Mouse (Mus musculus) cerebellum, postnatal 25 days (tissue): Measurements from ENCODE around the gene Nab2.
A peak's percentile ranks its signal among the peaks of the same experiment; 100 is the strongest.

Experiments used
- DNase-seq, 2 experiments: peaks; one replicate each; pipeline ENCODE4 v3.0.0; 2021; ENCODE audit warnings: mixed read lengths in 2 of 2

Gene Nab2

DNA sequence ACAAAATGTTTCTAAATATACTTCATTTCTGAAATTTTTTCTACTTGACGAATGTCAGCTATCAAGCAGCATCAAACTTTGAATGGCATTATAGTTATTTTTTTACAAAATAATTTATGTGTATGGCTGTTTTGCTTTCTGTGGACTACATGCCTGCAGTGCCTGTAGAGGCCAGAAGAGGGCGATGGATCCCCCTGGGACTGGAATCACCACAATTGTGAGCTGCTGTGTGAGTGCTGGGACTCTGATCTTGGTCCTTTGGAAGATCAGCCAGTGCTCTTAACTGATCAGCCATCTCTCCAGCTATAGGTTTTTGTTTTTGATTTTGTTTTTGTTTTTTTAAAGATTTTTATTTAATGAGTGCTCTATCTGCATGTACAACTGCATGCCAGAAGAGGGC is 2.9 kb upstream of the Nab2 start:
- DNase-seq, result peak; percentile 34 to 55

DNA sequence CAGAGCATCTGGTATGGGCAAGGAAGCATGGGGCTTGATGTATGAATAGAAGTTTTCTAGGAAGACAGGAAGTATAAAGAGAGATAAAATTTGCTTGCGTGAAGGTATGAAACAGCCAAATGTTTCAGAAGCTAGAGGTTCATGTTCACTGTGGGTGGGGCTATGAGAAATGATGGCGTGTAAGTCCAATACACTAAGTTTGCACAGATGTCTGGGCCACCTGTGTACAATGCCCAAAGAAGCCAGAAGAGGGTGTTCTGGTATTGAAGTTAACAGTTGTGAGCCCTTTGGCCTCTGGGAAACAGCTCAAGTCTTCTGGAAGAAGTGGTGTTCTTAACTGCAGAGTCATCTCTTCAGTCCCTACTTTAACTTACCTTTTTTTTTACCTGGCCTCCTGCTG is 1.8 kb upstream of the Nab2 start:
- DNase-seq, result no peak

DNA sequence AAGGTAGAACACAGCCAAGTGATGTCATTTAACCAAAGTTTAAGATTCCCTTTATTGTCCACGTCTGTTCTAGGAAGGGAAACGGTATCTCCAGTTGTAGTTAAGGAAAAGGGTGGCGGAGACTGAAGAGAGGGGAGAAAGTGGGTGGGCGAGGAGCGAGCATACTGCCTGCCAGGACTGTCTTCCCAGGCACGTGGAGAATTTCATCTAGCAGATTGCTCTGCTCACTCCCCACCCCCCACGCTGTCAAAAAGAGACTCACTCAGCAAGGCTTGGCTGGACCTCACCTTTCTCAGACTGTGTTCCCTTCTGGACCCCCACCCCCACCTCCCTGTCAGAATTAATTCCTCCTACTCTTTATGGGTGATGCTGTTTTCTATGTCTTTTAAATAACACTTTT is 802 bp upstream of the Nab2 start:
- peak; percentile 56 to 62 for DNase-seq

DNA sequence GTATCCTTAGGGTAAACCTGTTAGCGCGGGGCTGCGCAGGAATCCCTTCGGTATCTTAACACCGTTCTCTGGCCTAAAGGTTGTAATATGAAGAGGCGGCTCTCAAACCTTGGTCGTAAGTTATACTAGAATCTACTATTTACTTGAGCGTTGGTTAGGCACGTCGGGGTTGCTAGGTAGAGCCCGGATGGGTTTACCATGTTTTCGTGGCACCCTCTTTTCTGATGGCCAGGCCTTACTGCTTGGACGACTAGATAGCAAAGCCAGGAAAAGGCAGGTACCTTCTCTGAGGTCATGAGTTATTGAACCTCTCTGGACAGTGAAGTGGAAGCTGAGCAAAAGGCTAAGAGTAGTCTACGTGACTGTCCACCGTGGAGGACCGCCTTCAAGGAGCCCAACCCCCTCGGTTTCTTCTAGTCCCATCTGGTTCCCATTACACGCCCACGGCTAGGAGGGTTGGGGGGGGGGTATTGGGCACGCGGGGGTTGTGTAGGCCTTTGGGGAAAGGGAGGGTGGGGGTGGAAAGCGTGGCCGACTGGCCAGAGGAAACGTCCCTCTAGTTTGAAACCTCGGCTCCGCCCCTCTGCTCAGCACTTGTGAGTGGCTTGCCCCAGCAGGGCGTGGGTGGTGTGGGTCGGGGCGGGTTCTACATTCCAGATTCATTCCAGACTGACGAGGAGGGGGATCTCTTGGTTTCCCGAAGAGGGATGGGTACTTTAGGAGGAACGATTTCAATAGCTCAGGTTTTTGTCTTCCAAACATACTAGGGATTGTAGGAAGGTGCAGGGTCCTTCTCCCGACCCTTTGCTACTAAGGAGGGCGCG is 887 bp downstream of the Nab2 start:
- DNase-seq, result peak; percentile 75 to 85

DNA sequence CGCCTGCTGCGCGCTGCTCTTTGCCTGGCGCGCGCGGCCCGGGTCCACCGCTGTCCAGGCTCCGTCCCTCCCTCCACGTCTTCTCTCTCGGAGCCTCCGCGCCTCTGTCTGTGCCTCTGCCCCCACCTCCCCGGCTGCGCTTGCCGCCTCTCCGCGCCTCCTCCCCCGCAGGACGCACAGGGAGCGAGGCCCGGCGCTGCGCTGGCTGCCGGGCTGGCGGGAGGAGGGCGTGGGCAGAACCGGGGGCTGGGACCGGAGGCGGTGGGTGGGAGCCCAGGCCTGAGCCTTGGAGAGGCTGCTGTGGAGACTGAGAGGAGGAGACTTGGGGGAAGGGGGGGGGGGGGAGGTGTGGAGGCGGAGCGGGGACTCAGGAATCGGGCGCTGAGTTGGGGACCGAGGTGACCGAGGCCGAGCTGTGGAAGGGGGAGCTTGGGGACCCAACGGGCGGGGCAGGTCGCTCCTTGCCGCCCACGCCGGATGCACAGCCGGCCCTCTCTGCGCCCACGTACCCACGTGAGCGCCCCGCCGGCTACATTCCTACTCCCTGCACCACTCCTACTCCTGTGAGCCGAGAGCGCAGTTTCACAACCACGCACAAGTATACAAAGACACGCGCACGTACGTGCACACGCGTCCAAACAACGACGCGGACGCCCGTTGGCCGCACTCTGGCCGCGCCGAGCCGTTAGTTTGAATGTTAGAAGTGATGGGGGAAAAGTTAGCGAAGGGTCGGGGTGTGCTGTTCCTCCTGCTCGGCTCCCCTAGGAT is 1.7 kb downstream of the Nab2 start, which contains the start of gene Nemp1:
TSS of gene Nemp1 (plus strand) at position 401 of the 768 bp plus-strand sequence.
- DNase-seq, result peak; percentile 88 to 92

DNA sequence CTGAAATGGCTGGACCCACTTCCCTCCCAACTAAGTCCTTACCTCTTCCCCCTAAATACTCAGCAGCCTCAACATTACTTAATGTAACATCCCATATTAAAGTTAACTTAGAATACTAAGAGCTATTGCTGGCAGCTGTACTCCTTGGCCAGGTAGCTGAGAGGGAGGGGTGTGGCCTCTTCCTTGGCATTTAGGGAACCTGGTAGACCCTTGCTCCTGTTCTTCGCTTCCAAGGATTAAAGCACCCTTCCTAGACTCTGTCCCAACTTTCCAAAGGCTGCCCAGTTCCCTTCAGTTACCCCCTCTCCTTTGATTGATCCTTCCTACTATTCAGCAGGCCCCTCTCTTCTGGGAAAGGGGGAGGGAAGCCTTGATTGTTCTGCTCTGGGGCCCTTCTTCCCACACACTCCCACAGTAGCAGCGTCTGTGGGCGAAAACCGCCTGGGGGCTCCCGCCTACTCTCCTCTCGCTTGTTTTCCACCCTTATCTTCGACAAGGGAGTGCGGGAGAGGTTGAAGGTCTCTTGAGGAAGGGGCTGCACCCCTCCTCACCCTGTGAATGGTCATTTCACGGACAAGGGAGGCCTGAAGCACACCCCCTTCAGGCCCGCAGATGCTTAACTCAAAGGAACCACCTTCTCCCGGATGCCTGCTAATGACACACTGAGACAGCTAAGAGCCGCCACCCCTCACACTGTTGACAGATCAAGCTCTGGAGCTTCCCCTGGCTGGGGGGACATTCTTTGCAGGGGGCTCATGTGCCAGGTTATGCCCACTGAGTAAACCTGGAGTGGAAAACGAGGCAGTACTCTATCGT is 2.8 kb downstream of the Nab2 start:
- DNase-seq, result peak; percentile 44 to 46

DNA sequence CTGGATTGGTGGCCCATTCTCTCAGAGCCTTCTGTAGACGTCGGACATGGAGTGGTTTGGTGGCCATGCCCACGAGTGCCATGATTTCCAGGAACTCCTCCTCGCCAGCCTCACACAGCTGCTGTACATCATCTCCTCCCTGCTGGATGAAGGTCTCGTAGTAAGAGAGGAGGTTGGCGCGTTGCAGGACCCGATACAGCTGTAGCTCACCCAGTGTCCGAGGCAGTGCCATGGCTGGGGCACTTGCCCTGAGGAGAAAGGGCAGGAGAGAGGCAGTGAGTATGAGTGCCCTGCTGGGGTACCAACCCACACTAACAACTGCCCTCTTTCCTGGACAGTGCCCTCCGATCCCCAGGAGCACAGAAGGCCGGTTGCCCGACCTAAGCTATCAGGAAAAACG is 3.5 kb downstream of the Nab2 start:
- DNase-seq, result peak; percentile 18 to 24

DNA sequence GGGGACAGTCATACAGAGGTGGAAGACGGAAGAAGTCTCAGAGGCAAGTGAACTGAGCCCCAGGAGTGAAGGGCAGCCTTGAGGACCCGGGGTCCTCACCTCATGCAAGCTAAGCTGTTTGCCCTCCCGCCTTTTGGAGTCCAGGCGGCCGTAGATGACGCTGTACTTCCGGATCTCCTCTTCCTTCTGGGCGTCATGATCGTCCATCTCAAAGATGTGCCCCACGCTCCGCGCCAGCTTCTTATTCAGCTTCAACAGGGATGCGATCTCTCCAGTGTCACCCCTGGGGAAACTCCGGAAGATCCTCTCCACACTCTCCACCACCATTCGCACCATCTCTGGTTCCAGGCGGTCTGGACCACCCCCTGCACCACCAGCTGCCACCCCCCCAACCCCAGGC is 4.2 kb downstream of the Nab2 start:
- peak; percentile 27 to 29 for DNase-seq

DNA sequence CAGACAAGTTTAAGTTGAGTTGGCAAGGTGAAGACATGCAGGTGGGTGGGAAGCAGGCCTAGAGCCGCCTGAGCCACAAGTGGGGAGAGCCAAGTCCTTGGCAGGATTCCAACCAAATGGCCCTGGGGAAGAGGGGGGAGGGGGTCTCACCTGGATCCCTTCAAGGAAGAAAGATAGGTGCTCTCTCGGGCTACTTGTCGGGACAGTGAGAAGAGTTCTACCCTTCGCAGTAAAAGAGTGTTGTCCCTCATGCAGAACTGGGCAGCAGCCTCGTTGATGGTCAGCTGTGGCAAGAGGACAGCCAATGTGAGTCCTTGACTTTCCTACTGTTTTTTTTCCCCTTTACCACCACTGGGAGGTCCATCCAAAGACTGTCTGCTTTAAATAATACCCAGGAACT is 4.8 kb downstream of the Nab2 start:
- peak; percentile 38 to 50 for DNase-seq

DNA sequence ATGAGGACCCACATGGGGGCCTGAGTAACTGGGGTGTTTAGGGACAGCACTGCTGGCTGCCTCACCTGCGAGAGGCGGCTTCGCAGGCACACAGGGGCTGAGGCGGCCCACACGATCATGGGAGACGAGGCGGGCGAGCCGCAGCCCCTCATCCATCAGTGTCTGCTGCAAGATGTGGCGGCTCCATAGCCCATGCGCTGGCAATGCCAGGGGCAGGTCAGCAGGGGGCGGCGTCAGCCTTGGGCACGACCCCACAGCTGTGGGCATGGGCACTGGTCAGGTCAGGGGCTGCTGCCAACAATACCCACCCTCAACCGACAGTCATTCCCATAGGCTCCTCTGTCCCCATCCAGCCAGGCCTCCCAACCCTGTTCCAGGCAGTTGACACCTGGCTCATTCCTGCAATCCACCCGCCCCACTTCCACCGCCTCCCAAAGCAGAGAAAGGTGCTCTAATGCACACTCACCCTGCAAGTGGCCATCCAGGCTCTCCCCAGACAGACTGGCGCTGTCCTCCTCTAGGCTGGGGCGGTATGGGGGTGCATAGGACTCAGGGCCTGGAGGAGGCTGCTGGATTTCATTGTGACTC is 5.6 kb downstream of the Nab2 start:
- peak; percentile 60 to 67 for DNase-seq

DNA sequence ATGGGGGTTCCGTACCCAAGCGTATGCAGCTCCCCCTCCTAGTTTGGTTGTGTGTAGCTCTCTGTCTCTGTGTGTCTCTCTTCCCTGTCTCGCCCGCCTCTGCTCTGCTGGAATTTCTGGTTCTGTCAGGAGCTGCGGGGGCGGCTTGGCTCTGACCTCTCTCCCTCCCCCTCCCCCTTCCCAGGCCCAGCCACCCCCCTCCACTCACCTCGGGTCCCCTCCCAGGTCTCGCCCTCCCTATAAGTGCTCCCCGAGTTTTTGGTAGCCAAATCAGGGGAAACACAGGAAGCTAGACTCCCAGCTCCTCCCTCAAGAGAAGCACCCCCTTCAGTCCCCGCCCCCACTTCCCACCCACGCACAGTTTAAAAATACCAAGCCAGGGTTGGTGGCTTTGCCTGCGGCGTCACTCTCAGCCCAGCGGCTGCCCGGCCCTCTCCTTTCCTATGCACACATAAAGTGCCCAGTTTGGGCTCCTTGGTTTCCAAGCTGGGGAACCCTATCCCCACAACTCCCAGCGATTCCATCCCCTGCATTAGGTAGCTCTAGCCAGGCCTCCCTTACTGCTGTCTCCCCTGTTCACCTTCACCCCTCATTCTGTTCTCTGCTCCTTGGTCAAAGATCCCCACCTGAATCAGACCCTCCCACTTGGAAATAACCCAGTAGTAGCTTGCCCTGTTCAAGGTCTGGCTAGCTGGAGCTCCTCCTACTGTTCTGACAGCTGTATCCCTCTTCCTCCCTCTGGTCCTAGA is 6.3 kb downstream of the Nab2 start:
- peak; percentile 79 to 86 for DNase-seq

DNA sequence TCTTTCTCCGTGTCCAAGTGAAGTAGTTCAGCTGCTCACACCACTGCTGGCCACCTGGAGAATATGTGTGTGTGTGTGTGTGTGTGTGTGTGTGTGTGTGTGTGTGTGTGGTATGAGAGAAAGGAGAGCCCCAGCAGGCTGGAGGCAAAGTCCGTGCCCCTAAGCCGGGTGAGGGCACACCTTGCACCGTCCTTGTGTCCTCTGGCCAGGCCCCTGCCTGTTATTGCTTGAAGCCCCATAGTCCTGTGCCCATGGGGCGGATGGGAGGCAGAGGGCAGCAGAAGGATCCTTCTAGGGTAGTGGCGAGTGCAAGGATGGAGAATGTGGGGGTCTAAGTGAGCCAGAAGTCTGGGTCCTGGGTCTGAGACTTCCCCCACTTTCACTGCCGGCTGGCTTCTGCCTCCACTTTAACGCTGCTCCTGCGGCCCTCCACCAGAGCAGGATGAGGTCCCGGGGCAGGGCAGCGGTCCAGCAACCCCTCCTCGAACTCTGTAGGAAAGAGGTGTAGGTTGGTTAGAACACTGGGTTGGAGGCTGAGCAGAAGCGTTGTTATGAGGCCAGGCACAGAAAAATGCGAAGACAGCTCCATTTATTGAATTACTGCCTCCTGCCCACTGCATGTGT is 7.0 kb downstream of the Nab2 start:
- peak in 1 of 2 experiments; percentile 62 for DNase-seq

DNA sequence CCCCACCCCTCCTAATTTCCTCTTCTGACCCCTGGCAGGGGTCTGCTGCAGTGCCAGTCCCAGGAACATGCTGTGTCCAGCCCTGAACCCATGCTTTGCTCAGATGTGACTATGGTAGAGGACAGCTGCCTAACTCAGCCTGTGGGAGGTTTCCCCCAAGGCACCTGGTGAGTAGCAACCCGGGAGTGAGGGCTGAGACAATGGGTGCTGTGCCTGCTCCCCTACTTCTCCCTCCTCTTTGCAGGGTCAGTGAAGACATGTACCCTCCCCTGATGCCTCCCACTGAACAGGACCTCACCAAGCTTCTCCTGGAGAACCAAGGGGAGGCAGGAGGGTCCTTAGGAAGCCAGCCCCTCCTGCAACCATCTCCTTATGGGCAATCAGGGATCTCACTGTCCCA is 8.8 kb downstream of the Nab2 start:
- DNase-seq, result peak in 1 of 2 experiments; percentile 18

DNA sequence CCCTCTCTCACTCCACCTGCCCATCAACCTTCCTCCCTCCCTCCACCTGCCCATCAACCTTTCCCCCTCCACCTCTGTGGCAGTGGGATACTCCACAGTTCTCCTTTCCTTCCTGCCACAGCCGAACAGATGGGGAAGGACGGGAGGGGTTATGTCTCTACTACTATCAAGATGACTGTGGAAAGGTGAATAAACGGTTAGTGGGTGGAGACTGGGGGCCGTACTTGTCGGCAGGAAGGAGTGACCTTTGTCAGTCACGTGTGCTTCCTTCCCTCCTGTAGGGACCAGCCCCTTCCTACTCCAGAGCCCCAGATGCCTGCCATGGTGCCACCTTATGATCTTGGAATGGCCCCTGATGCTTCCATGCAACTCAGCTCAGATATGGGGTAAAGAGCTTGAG is 10.3 kb downstream of the Nab2 start:
- no peak for DNase-seq

DNA sequence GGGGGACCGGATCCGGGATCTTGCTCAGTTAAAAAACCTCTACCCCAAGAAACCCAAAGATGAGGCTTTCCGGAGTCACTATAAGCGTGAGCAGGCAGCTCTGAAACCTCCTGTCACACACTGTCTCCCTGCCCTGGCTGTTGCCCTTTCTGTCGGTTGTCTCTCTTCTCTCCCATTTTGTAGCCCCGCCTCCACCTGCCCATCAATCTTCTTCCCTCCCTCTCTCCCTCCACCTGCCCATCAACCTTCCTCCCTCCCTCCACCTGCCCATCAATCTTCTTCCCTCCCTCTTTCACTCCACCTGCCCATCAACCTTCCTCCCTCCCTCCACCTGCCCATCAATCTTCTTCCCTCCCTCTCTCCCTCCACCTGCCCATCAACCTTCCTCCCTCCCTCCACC is 10.8 kb downstream of the Nab2 start:
- DNase-seq, result peak in 1 of 2 experiments; percentile 1

DNA sequence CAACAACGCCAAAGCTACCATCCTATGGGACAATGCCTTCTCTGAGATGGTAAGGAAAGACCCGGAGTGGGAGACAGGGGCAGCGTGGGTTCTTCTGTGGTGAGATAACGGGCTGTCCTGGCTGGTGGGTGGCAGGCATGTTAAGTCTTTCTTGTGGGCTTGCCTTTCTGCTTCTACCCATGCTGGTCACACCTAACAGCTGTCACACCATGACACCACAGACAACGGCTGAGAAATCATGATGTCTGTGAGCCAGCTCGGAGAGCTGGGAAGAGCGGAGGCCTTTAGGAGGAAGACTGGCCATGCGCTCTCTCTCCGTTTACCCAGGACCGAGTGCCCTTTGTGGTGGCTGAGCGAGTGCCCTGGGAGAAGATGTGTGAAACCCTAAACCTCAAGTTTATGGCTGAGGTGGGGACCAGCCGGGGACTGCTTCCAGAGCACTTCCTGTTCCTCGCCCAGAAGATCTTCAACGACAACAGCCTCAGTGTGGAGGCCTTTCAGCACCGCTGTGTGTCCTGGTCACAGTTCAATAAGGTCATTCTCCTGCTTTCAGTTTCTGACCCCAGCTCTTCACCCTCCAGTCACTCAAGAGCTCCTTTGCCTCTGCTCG is 13.3 kb downstream of the Nab2 start:
- DNase-seq, result no peak

DNA sequence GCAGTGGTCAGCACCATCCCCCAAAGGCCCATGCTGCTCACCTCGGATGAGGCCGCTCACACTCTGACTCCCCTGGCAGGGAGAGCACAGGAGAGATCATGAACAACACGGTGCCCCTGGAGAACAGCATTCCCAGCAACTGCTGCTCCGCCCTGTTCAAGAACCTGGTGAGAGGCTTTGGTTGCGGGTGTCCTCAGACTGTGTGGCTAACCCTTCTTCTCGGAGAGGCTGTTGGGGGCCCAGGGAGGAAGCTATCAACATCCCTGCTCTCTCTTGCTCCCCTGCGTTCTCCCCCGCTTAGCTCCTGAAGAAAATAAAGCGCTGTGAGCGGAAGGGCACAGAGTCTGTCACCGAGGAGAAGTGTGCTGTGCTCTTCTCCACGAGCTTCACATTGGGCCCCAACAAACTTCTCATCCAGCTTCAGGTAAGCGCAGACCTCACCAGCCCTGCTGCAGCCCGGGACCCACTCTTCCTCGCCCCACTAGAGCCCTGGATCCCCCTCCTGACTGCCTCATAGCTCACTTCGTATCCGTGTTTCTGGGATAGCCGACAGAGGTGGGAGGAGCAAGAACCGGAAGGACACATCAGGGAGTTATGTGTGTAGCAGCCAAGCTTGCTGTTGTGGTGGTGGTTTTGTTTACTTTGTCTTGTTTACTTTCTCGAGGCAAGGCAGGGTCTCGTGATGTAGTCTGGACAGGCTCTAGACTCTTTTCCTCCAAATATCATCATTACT is 15.3 kb downstream of the Nab2 start:
- no peak for DNase-seq

DNA sequence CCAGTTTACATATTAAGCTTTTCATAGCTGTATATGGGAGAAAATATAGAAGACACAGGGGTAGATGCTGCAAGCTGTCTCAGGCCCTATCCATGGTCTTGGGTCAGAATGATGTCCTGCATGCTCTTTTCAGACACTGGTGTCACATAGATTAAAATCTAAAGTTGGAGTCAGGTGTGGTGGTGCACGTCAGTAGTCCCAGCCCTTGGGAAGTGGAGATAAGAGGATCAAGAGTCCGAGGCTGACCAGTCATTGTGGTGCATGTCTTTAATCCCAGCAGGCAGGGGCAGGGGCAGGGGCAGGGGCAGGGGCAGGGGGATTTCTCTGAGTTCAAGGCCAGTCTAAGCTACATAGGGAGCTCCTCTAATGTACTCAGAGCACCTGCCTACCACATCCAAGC is 22.6 kb downstream of the Nab2 start:
- no peak for DNase-seq

DNA sequence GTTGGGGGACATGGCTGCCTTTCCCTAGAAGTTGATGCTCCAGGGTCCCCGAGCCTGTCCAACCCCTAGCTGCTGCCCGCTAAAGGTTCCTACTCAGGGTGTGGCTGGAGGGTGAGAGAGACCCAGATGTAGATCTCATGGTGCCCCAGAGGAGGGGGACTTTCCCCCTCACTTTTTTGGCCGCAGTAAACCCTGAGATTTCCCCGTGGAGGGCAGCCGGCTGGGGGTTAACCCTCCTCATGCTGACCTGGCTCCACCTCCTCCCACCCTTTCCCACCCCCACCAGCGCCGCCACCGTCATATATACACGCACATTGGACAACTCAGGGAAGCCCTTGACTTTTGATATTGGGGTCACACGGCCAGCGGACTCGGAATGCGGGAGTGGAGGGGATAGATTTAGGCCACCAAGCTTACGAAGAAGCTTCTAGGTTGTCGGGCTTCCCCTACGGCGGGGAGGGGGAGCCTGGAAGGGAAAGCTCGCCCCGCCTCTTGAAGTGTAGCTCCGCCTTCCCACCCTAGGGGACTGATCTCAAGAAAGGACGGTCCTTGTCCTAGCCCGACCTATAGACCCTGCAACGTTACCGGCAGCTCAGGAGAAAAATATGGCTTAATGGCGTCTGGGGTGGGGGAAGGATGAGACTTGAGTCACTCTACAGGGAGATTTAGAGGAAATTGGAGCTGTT is 24.7 kb downstream of the Nab2 start:
- peak; percentile 19 to 38 for DNase-seq
